Mouse (Mus musculus) T-helper 1 cell (primary cell): ENCODE measurements around the gene Atg7.

Experiments
- in situ Hi-C: fragments of 300-600 bp; cut with MboI, MseI; formaldehyde crosslinking; loops from one replicate; pipeline ENCODE4 v1.15.1; 2025; ENCODE audit warnings: high pct_unique_total_duplicates

The Atg7 gene

DNA sequence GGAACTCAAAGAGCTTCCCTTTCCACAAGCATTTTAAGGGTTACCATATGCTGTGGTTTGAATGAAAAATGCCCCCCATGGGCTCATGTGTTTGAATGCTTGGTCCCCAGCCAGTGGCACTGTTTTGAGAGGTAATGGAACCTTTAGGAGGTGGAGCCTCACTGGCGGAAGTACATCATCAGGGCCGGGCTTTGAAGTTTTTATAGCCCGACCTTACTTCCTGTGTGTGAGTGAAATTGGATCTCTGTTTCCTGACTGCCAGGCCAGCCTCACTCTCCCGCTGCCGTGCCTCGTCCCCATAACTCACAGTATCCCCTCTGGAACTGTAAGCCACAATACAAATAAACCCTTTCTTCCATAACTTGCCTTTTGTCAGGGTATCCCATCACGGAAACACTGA is 256.8 kb downstream of the Atg7 start:
- in situ Hi-C loops, result loop anchor here (25.0 kb wide), 1 partner anchor 1237 kb away; no protein-coding TSS in a partner anchor

DNA sequence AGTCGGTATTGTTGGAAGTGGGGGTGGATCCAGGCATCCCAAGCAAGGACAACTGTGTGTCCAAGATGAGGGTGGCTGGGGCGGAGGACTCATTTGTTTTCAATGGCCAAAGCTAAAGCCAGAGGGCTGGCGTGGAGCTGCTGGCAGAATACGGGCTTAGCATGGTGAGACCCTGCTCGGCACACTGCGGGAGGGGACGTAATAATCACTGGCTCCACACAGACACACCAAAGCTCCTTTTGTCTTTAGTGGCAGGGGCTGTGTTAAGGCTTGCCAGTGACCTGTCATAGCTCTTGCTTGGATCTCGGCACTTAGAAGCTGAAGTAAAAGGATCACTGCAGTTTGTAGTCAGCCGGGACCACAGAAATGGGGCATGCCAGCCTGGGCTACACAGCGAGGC is 257.3 kb downstream of the Atg7 start:
- in situ Hi-C loops, result loop anchor here (25.0 kb wide), 1 partner anchor 1238 kb away; no protein-coding TSS in a partner anchor

DNA sequence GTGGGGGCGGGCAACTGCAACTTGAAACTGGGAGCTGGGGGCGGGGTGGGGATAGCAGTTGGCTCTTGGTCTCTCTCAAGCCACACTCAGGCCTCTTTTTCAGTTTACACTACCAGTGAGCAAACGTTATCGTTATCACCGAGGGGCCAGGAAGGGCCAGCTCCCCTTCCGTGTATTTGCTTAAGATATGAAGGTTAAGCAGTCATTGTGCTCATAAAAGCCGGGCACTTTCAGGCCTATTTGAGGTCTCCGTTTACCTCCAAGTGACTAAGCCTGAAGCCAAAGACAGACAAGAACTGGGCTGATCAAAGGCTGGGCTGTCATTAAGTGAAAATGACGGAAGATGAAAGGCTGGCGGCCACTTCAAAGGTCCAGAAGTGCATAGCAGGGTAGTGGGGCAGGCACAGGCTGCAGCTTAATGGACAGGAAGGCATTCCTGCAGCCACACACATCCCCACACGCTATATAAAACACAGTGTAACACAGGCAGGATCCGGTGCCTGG is 258.5 kb downstream of the Atg7 start:
- in situ Hi-C loops, result loop anchor here (25.0 kb wide), 1 partner anchor 1239 kb away; no protein-coding TSS in a partner anchor

DNA sequence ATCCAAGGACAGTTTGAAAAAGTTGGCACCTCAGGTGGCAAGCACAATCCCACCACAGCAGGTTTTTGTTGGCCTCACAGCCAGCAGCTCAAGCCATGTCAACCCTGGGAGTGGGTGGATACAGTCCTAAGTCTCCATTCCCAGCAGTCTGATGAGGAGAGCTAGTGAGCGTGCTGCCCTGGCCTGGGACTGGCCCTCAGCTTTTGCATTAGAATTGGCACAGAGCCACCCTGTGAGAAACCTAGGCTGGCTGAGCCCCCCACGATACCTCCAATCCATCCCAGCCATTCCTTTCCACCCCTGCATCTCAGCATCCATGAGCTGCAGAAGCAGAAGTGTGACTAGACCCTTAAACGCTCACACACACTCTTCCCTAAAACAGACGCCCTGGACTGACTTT is 259.0 kb downstream of the Atg7 start:
- in situ Hi-C loops, result loop anchor here (25.0 kb wide), 1 partner anchor 1240 kb away; no protein-coding TSS in a partner anchor

DNA sequence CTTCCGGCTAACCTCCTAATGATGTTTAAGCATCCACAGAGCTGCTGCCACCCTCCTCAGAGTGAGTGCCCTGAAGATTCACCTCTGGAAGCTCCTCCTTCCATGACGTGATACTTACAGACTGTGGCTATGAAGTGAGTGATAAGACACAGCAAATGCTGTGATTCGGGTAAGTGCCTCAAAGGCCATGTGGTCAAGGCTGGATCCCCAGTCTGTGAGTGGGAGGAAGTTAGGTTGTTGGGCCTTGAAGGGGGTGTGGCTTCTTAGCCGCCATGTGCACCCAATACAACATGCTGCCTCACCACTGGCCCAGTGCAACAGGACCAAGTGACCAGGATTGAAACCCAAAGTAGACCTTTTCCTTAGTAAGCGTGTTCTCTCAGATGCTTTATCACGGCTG is 261.3 kb downstream of the Atg7 start:
- in situ Hi-C loops, result loop anchor here (25.0 kb wide), 1 partner anchor 1242 kb away; no protein-coding TSS in a partner anchor

DNA sequence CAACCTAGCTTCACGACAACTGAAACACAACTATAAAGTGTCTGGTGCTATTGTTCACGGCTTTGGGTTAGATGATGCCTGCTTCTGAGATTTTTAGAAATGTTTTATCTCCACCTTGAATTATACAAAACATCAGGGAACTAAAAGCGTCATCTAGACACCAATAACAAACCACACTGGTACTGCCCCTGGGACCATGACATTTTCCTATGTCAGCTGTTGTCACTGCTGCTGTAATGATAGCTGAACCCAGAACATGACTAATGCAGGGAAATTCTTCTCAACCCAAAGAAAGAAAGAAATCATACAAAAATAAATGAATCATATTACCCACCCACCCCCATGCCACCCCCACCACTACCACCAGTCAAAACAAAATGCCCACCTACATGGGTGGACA is 261.9 kb downstream of the Atg7 start:
- in situ Hi-C loops, result loop anchor here (25.0 kb wide), 1 partner anchor 1243 kb away; no protein-coding TSS in a partner anchor

DNA sequence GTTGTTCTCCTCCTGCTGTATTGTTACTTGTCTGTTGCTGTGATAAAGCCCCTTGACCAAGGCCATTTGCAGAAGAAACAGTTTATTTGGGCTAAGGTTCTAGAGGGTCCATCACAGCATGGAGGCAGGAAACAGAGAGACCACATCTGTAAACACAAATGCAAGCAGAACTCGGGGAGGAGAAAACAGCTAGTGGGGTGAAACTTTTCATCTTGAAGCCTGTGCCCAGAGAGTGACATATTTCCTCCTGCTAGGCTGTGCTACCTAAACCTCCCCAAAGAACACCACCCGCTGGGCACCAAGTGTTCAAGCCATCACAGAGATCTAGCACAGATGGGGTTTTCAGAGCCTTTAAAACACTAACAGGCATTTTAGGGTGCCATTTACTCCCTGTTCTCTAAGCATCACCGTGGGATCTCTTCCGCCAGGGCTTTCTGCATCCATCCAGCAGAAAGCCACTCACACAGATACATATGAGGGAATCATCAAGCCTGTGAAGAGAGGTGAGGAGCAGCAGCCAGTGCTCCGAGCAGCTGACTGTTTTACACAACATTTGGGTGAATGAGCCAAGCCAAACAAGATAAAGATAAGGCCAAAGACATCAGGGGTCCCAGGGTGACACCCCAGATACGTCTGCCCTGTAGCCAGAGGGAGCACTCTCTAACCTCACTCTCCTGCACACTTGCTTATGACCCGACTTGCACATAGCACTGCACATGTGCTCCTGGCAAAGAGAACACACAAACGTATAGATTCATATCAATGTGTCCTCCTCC is 262.5 kb downstream of the Atg7 start:
- in situ Hi-C loops, result loop anchor here (25.0 kb wide), 1 partner anchor 1243 kb away; no protein-coding TSS in a partner anchor

DNA sequence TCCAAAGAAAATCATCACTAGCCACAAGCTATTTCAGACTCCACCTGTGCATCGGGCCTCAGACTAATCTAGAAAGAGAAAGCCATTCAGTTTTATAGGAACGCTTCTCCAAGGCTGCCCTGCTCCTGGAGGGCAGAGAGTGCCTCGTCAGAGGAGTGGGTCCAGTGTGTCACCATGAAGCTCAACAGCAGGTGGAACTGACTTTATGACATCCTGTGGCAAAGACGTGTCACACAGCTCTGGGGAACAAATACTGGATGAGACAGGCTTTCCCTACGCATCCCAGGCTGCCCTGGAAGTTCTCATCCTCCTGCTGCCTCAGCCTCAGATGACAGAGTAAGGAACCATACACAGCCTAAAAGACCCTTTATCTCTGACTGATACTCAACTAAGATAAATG is 263.3 kb downstream of the Atg7 start:
- in situ Hi-C loops, result loop anchor here (25.0 kb wide), 1 partner anchor 1244 kb away; no protein-coding TSS in a partner anchor

DNA sequence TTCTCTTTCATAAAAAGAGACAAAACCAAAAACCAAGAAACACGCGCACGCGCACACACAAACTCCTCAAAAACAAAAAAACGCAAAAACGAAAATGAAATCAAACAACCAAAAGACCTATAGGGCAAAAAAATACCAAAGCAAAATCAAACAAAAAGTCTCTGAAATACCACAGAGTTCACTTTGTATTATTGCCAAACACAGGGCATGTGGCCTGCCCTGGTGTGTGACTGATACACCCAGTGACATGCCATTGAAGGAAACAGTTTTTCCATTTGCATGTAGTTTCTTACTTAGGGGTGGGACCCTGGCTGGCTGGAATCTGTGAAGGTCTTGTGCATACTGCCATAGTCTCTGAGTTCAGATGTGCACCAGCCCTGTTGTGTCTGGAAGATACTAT is 264.6 kb downstream of the Atg7 start:
- in situ Hi-C loops, result loop anchor here (25.0 kb wide), 1 partner anchor 1245 kb away; no protein-coding TSS in a partner anchor

DNA sequence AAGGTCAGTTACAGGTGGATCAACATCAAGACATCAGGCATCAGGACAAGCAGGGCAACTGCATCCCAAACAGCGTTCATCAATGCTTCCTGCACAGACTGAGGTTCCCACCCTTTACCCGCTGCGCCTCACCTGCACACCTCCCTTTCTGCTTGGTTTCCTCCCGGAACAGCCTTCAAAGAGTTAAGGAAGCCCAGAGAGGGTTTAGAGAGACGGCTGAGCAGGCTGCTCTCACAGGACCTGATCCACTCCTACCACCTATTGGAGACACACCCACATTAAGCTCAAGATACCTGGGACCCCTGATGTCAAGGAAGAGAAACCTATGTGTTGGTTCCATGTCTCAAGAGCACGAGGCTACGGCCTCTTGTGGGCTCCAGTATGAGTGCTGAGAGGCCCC is 266.9 kb downstream of the Atg7 start:
- in situ Hi-C loops, result loop anchor here (25.0 kb wide), 1 partner anchor 1248 kb away; no protein-coding TSS in a partner anchor
